Mouse (Mus musculus) hindbrain, embryonic 15.5 days (tissue): ENCODE measurements at regions not wholly inside any gene's neighbourhood (a gene's known extent, or its start where the extent isn't known, plus 50 kb on each side); places are given as distances from the start of the nearest gene placed in this dataset.
"Not testable (repeated sequence)": the region's sequence is repeated elsewhere in the genome, so short reads cannot be mapped to it uniquely, and the experiment has no call there.

Experiments used
- ATAC-seq: fragments of 200-750 bp; cut with Nextera tagmentation; 2 replicates; pipeline ENCODE4 v1.8.0; 2017; ENCODE audit warnings: low read depth, moderate number of reproducible peaks, moderate TSS enrichment; ENCODE audit not compliant: low FRiP score
- H3K27ac ChIP-seq: fragments of 300-500 bp; sonication (generic); replicated peaks from 2 replicates; pipeline ENCODE4 v1.5.1; 2015; ENCODE audit warnings: mild to moderate bottlenecking, inconsistent platforms
- H3K27me3 ChIP-seq: fragments of 300-500 bp; sonication (generic); 2 replicates; pipeline ENCODE4 v1.6.1; 2015; ENCODE audit warnings: control low read depth, inconsistent platforms
- H3K36me3 ChIP-seq: fragments of 300-500 bp; sonication (generic); 2 replicates; pipeline ENCODE4 v1.6.1; 2015; ENCODE audit warnings: control low read depth, inconsistent platforms
- H3K4me1 ChIP-seq: fragments of 300-500 bp; sonication (generic); replicated peaks from 2 replicates; pipeline ENCODE4 v1.6.1; 2015; ENCODE audit warnings: control low read depth, inconsistent platforms
- H3K4me2 ChIP-seq: fragments of 300-500 bp; sonication (generic); 2 replicates; pipeline ENCODE4 v1.6.1; 2015; ENCODE audit warnings: moderate library complexity, mild to moderate bottlenecking, inconsistent platforms
- H3K4me3 ChIP-seq: fragments of 300-500 bp; sonication (generic); 2 replicates; pipeline ENCODE4 v1.5.1; 2015; ENCODE audit warnings: mild to moderate bottlenecking, inconsistent platforms
- H3K9ac ChIP-seq: fragments of 300-500 bp; sonication (generic); 2 replicates; pipeline ENCODE4 v1.6.1; 2015; ENCODE audit warnings: inconsistent platforms
- H3K9me3 ChIP-seq: fragments of 300-500 bp; sonication (generic); 2 replicates; pipeline ENCODE4 v1.6.1; 2016; ENCODE audit warnings: control low read depth, inconsistent platforms
- WGBS: fragments of 180-500 bp; shearing (Covaris S2); methylation state at CpG from one replicate; pipeline ENCODE4 v1.1.7; 2015; 5-methylcytosine and 5-hydroxymethylcytosine counted together

GRCm38 (mm10) chr13:5614186-5614737, 247.0 kb upstream of the Klf6 start:
- H3K9ac ChIP-seq, result no peak overlapping the region
- H3K9me3 ChIP-seq, result no peaks in the 10 kb centered on the region
- no peak overlapping the region for H3K4me3 ChIP-seq
- ATAC-seq, result no peak
- no peaks in the 10 kb centered on the region for H3K36me3 ChIP-seq
- H3K27me3 ChIP-seq, result no peaks in the 10 kb centered on the region
- no peak overlapping the region for H3K4me2 ChIP-seq
- H3K4me1 ChIP-seq, result no peaks in the 10 kb centered on the region
- H3K27ac ChIP-seq, result no peak overlapping the region
- 73% methylated on average over 7 of the region's 7 CpGs for WGBS

GRCm38 (mm10) chr13:5614833-5615232, 246.4 kb upstream of the Klf6 start:
- no peaks in the 10 kb centered on the region for H3K36me3 ChIP-seq
- H3K9ac ChIP-seq, result no peak overlapping the region
- 80% methylated on average over 5 of the region's 5 CpGs for WGBS
- no peak overlapping the region for H3K4me3 ChIP-seq
- H3K9me3 ChIP-seq, result no peaks in the 10 kb centered on the region
- H3K27me3 ChIP-seq, result no peaks in the 10 kb centered on the region
- no peak overlapping the region for H3K27ac ChIP-seq
- H3K4me2 ChIP-seq, result no peak overlapping the region
- H3K4me1 ChIP-seq, result no peaks in the 10 kb centered on the region
- ATAC-seq, result no peak

- no peak for ATAC-seq
- Histone ChIP-seq H3K27me3 (no peaks in the 10 kb centered on the region), H3K9ac (no peak overlapping the region), H3K27ac (no peak overlapping the region), H3K4me3 (no peak overlapping the region), H3K36me3 (no peaks in the 10 kb centered on the region), H3K9me3 (no peaks in the 10 kb centered on the region), H3K4me1 (no peaks in the 10 kb centered on the region), H3K4me2 (no peak overlapping the region)
- 42% methylated on average over 3 of the region's 3 CpGs for WGBS
Observed at GRCm38 (mm10) chr13:5615327-5615726, 246.0 kb upstream of the Klf6 start.

- no peak for ATAC-seq
- H3K9me3 ChIP-seq, result no peaks in the 10 kb centered on the region
- H3K4me2 ChIP-seq, result no peak overlapping the region
- no peaks in the 10 kb centered on the region for H3K27me3 ChIP-seq
- no peaks in the 10 kb centered on the region for H3K36me3 ChIP-seq
- no peaks in the 10 kb centered on the region for H3K4me1 ChIP-seq
- H3K27ac ChIP-seq, result no peak overlapping the region
- H3K9ac ChIP-seq, result no peak overlapping the region
- no peak overlapping the region for H3K4me3 ChIP-seq
- WGBS, result 48% methylated on average over 2 of the region's 2 CpGs
Observed at GRCm38 (mm10) chr13:5628124-5628523, 233.2 kb upstream of the Klf6 start.

- no peaks in the 10 kb centered on the region for H3K4me1 ChIP-seq
- no peaks in the 10 kb centered on the region for H3K36me3 ChIP-seq
- no peaks in the 10 kb centered on the region for H3K9me3 ChIP-seq
- H3K9ac ChIP-seq, result no peak overlapping the region
- WGBS, result 91% methylated on average over 2 of the region's 2 CpGs
- no peak for ATAC-seq
- H3K4me2 ChIP-seq, result no peak overlapping the region
- no peak overlapping the region for H3K27ac ChIP-seq
- H3K27me3 ChIP-seq, result no peaks in the 10 kb centered on the region
- H3K4me3 ChIP-seq, result no peak overlapping the region
Observed at GRCm38 (mm10) chr13:5634960-5635359, 226.3 kb upstream of the Klf6 start.

GRCm38 (mm10) chr13:5641743-5642510, 219.4 kb upstream of the Klf6 start:
- Histone ChIP-seq H3K4me3 (no peak overlapping the region), H3K4me1 (no peaks in the 10 kb centered on the region), H3K9me3 (no peaks in the 10 kb centered on the region), H3K27me3 (no peaks in the 10 kb centered on the region), H3K9ac (no peak overlapping the region), H3K27ac (no peak overlapping the region), H3K4me2 (no peak overlapping the region), H3K36me3 (no peaks in the 10 kb centered on the region)
- peak; percentile 54; the same call in 1 of the 2 replicates for ATAC-seq
- 67% methylated on average over 7 of the region's 7 CpGs for WGBS

GRCm38 (mm10) chr13:5648276-5648675, 213.0 kb upstream of the Klf6 start:
- no peak for ATAC-seq
- Histone ChIP-seq H3K4me1 (no peaks in the 10 kb centered on the region), H3K36me3 (no peaks in the 10 kb centered on the region), H3K9ac (no peak overlapping the region), H3K4me2 (no peak overlapping the region), H3K4me3 (no peak overlapping the region), H3K27ac (no peak overlapping the region), H3K9me3 (no peaks in the 10 kb centered on the region), H3K27me3 (no peaks in the 10 kb centered on the region)
- 73% methylated on average over 4 of the region's 4 CpGs for WGBS

- no peak overlapping the region for H3K4me3 ChIP-seq
- H3K27ac ChIP-seq, result no peak overlapping the region
- no peaks in the 10 kb centered on the region for H3K36me3 ChIP-seq
- 31% methylated on average over 5 of the region's 5 CpGs for WGBS
- H3K27me3 ChIP-seq, result no peaks in the 10 kb centered on the region
- no peaks in the 10 kb centered on the region for H3K9me3 ChIP-seq
- H3K9ac ChIP-seq, result no peak overlapping the region
- ATAC-seq, result no peak
- no peaks in the 10 kb centered on the region for H3K4me1 ChIP-seq
- H3K4me2 ChIP-seq, result no peak overlapping the region
Observed at GRCm38 (mm10) chr13:5657556-5657955, 203.7 kb upstream of the Klf6 start.

- Histone ChIP-seq H3K36me3 (no peaks in the 10 kb centered on the region), H3K9me3 (no peaks in the 10 kb centered on the region), H3K4me2 (no peak overlapping the region), H3K9ac (no peak overlapping the region), H3K27me3 (no peaks in the 10 kb centered on the region), H3K27ac (no peak overlapping the region), H3K4me1 (no peaks in the 10 kb centered on the region), H3K4me3 (no peak overlapping the region)
- ATAC-seq, result no peak
- WGBS, result 88% methylated on average over 3 of the region's 3 CpGs
Observed at GRCm38 (mm10) chr13:5666235-5667007, 194.9 kb upstream of the Klf6 start.

- WGBS, result 13% methylated on average over 1 of the region's 1 CpGs
- Histone ChIP-seq H3K4me2 (no peak overlapping the region), H3K4me1 (no peaks in the 10 kb centered on the region), H3K27me3 (no peaks in the 10 kb centered on the region), H3K4me3 (no peak overlapping the region), H3K9ac (no peak overlapping the region), H3K27ac (no peak overlapping the region), H3K36me3 (no peaks in the 10 kb centered on the region), H3K9me3 (no peaks in the 10 kb centered on the region)
- peak; percentile 34; the same call in 1 of the 2 replicates for ATAC-seq
Observed at GRCm38 (mm10) chr13:5675668-5676067, 185.6 kb upstream of the Klf6 start.

GRCm38 (mm10) chr13:5690124-5690523, 171.2 kb upstream of the Klf6 start:
- 78% methylated on average over 4 of the region's 4 CpGs for WGBS
- Histone ChIP-seq H3K36me3 (no peaks in the 10 kb centered on the region), H3K4me2 (no peak overlapping the region), H3K27me3 (no peaks in the 10 kb centered on the region), H3K4me1 (no peaks in the 10 kb centered on the region), H3K9ac (no peak overlapping the region), H3K9me3 (peaks cover 5% of the 10 kb centered on the region), H3K4me3 (no peak overlapping the region), H3K27ac (no peak overlapping the region)
- no peak for ATAC-seq

GRCm38 (mm10) chr13:5690680-5691079, 170.6 kb upstream of the Klf6 start:
- 90% methylated on average over 2 of the region's 2 CpGs for WGBS
- H3K4me2 ChIP-seq, H3K4me1 ChIP-seq, ATAC-seq, H3K4me3 ChIP-seq, H3K36me3 ChIP-seq, H3K27me3 ChIP-seq, H3K9me3 ChIP-seq, H3K27ac ChIP-seq, H3K9ac ChIP-seq: not testable (repeated sequence)
